ENCODE assay signal across 10 mouse cellular contexts in the genomic region with DNA sequence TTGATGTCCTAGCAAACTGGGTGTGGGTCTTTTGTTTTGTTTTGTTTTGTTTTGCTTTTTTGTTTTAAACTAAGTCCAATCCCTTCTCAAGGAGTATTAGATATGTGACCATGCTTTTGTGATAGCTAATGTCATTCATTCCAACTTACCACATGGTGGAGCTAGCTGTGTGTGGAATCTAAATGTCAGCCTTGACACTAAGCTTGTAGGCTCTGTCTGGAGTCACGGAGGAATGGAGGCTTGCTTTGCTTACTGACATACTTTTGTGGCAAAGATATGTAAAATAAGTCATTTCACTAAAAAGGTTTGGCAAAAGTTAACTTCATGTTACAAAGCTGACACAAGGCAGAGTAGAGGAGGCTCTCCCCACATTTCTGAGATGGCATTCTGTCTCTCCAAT. TPM values are rescaled to one million over a fixed set of nuclear protein-coding genes. Genes with fewer than 3 reads are reported as not detected.
A peak's percentile ranks its signal among the peaks of the same experiment; 100 is the strongest.
DNase-seq lines count a peak whose midpoint lies in the region; ATAC-seq and TF ChIP-seq lines count a peak whose summit lies in the region.
"Had no signal": no experiment of that assay in that cellular context is flagged by ENCODE, and none has a peak within 500 bp of the region (broad histone marks: within the 10 kb centered on the region; RNA-seq: fewer than 3 reads in every experiment).

No protein-coding gene starts in this region.

- TF ChIP-seq EP300 in heart, adult 2 months (IDR thresholded peaks at IDR 0.05; ENCODE audit: insufficient read depth, low read depth, low read length), result no peak
- no peak for TF ChIP-seq EP300 in liver, postnatal 0 days (IDR thresholded peaks at IDR 0.05; ENCODE audit: low read depth)

- no peak for TF ChIP-seq POLR2A in heart, adult 2 months (IDR thresholded peaks at IDR 0.05; ENCODE audit: insufficient read depth, low read depth, low read length)

- TF ChIP-seq CTCF in heart, adult 2 months (IDR thresholded peaks at IDR 0.05), result peak; percentile 62
- TF ChIP-seq CTCF in liver, postnatal 0 days (IDR thresholded peaks at IDR 0.05; ENCODE audit: low read depth), result peak; percentile 63
- TF ChIP-seq CTCF in midbrain, postnatal 0 days (IDR thresholded peaks at IDR 0.05), result peak; percentile 94

- 5% methylated on average over 1 of the region's 1 CpGs for WGBS in heart, adult 2 months
- WGBS in liver, postnatal 0 days (ENCODE audit: insufficient replicate concordance), result 19% methylated on average over 1 of the region's 1 CpGs
- WGBS in liver, embryonic 12.5 days (ENCODE audit: insufficient replicate concordance), result 18% methylated on average over 1 of the region's 1 CpGs
- 2% methylated on average over 1 of the region's 1 CpGs for WGBS in midbrain, postnatal 0 days
- 4% methylated on average over 1 of the region's 1 CpGs for WGBS in heart, embryonic 12.5 days

- no peak overlapping the region for H3K4me3 ChIP-seq in heart, adult 2 months
- H3K4me3 ChIP-seq in liver, postnatal 0 days (ENCODE audit: low read depth, low read length), result no peak overlapping the region
- H3K4me3 ChIP-seq in liver, embryonic 12.5 days, result no peak overlapping the region
- no peak overlapping the region for H3K4me3 ChIP-seq in midbrain, postnatal 0 days (ENCODE audit: low read depth, low read length)
- no peak overlapping the region for H3K4me3 ChIP-seq in heart, embryonic 12.5 days
- H3K4me3 ChIP-seq: embryonic facial prominence, embryonic 15.5 days; lung, embryonic 15.5 days had no signal

- H3K27ac ChIP-seq in heart, adult 2 months, result no peak overlapping the region
- no peak overlapping the region for H3K27ac ChIP-seq in liver, postnatal 0 days (ENCODE audit: low read depth)
- no peak overlapping the region for H3K27ac ChIP-seq in liver, embryonic 12.5 days
- H3K27ac ChIP-seq in midbrain, postnatal 0 days (ENCODE audit: low read depth, low read length), result no peak overlapping the region
- H3K27ac ChIP-seq in heart, embryonic 12.5 days (ENCODE audit: poor library complexity, severe bottlenecking), result no peak overlapping the region
- H3K27ac ChIP-seq: embryonic facial prominence, embryonic 15.5 days; lung, embryonic 15.5 days had no signal

- no peaks in the 10 kb centered on the region for H3K4me1 ChIP-seq in heart, adult 2 months (ENCODE audit: control insufficient read depth, insufficient read depth, low read length)
- H3K4me1 ChIP-seq in liver, postnatal 0 days (ENCODE audit: insufficient read depth), result no peaks in the 10 kb centered on the region
- peaks cover 3% of the 10 kb centered on the region; the same call in 1 of the 2 replicates for H3K4me1 ChIP-seq in liver, embryonic 12.5 days
- no peaks in the 10 kb centered on the region for H3K4me1 ChIP-seq in midbrain, postnatal 0 days (ENCODE audit: insufficient read depth, low read length)
- H3K4me1 ChIP-seq in heart, embryonic 12.5 days (replicated peaks), result no peaks in the 10 kb centered on the region
- H3K4me1 ChIP-seq: lung, embryonic 15.5 days had no signal

- H3K36me3 ChIP-seq in heart, adult 2 months (ENCODE audit: control insufficient read depth, insufficient read depth, low read length), result no peaks in the 10 kb centered on the region
- H3K36me3 ChIP-seq in liver, postnatal 0 days (replicated peaks; ENCODE audit: insufficient read depth, low read length), result no peaks in the 10 kb centered on the region
- no peaks in the 10 kb centered on the region for H3K36me3 ChIP-seq in liver, embryonic 12.5 days
- no peaks in the 10 kb centered on the region for H3K36me3 ChIP-seq in midbrain, postnatal 0 days (ENCODE audit: insufficient read depth, low read length)
- no peaks in the 10 kb centered on the region for H3K36me3 ChIP-seq in heart, embryonic 12.5 days
- H3K36me3 ChIP-seq: embryonic facial prominence, embryonic 15.5 days; lung, embryonic 15.5 days had no signal

- no peak for ATAC-seq in liver, postnatal 0 days
- ATAC-seq in liver, embryonic 12.5 days, result no peak
- ATAC-seq in midbrain, postnatal 0 days (ENCODE audit: low FRiP score), result peak; percentile 49; the same call in 1 of the 2 replicates
- ATAC-seq in heart, embryonic 12.5 days (ENCODE audit: insufficient number of reproducible peaks, low FRiP score), result no peak

- H3K4me2 ChIP-seq in liver, postnatal 0 days (ENCODE audit: low read depth, low read length), result no peak overlapping the region
- no peak overlapping the region for H3K4me2 ChIP-seq in liver, embryonic 12.5 days
- no peak overlapping the region for H3K4me2 ChIP-seq in midbrain, postnatal 0 days (ENCODE audit: low read depth, low read length, poor library complexity, severe bottlenecking)
- H3K4me2 ChIP-seq in heart, embryonic 12.5 days, result no peak overlapping the region
- H3K4me2 ChIP-seq: embryonic facial prominence, embryonic 15.5 days; lung, embryonic 15.5 days had no signal

- intact Hi-C loops in heart, adult 2 months (cut with DNase I), result loop anchor here (10.0 kb wide), 2 partner anchors 691 to 721 kb away; partner anchors contain the start of gene Aox3
- intact Hi-C loops in heart, postnatal 25 days (cut with DNase I), result loop anchor here (10.0 kb wide), 1 partner anchor 871 kb away; no protein-coding TSS in a partner anchor

- no peak for DNase-seq in heart, adult 2 months
- DNase-seq in heart, postnatal 25 days (ENCODE audit: low spot score), result no peak
- no peak for DNase-seq in liver, postnatal 0 days
- peak; percentile 84 for DNase-seq in brain, adult 2 months (ENCODE audit: low read depth, low spot score)
- DNase-seq in midbrain, postnatal 0 days (ENCODE audit: low spot score), result peak; percentile 88
- no peak for DNase-seq in cerebellum, postnatal 36 days

- no peaks in the 10 kb centered on the region for H3K9me3 ChIP-seq in liver, postnatal 0 days (ENCODE audit: low read length)
- no peaks in the 10 kb centered on the region for H3K9me3 ChIP-seq in liver, embryonic 12.5 days (replicated peaks)
- H3K9me3 ChIP-seq in midbrain, postnatal 0 days (ENCODE audit: low read length), result no peaks in the 10 kb centered on the region
- H3K9me3 ChIP-seq in heart, embryonic 12.5 days (replicated peaks), result no peaks in the 10 kb centered on the region
- H3K9me3 ChIP-seq: embryonic facial prominence, embryonic 15.5 days; lung, embryonic 15.5 days had no signal

- no peak overlapping the region for H3K9ac ChIP-seq in heart, adult 2 months (ENCODE audit: low read depth, low read length)
- no peak overlapping the region for H3K9ac ChIP-seq in liver, postnatal 0 days (replicated peaks)
- H3K9ac ChIP-seq in liver, embryonic 12.5 days, result no peak overlapping the region
- no peak overlapping the region for H3K9ac ChIP-seq in midbrain, postnatal 0 days (replicated peaks; ENCODE audit: low read length, poor library complexity, severe bottlenecking)
- no peak overlapping the region for H3K9ac ChIP-seq in heart, embryonic 12.5 days
- H3K9ac ChIP-seq: embryonic facial prominence, embryonic 15.5 days; lung, embryonic 15.5 days had no signal

- H3K79me2 ChIP-seq in heart, adult 2 months (replicated peaks; ENCODE audit: control insufficient read depth, insufficient read depth, low read length), result no peaks in the 10 kb centered on the region

- no peaks in the 10 kb centered on the region for H3K27me3 ChIP-seq in heart, adult 2 months (ENCODE audit: control insufficient read depth, insufficient read depth, low read length)
- H3K27me3 ChIP-seq in liver, postnatal 0 days (ENCODE audit: insufficient read depth, low read length), result no peaks in the 10 kb centered on the region
- H3K27me3 ChIP-seq in liver, embryonic 12.5 days (replicated peaks), result no peaks in the 10 kb centered on the region
- no peaks in the 10 kb centered on the region for H3K27me3 ChIP-seq in midbrain, postnatal 0 days (ENCODE audit: insufficient read depth, low read length)
- no peaks in the 10 kb centered on the region for H3K27me3 ChIP-seq in heart, embryonic 12.5 days (replicated peaks)
- H3K27me3 ChIP-seq: embryonic facial prominence, embryonic 15.5 days; lung, embryonic 15.5 days had no signal

RNA-seq across cellular contexts. Expression of gene Tyw5, which starts 16.8 kb away (rescaled TPM):
- 1 to 10 TPM; 5.7 to 5.9 TPM for total RNA-seq in heart, adult 2 months (2021)
- polyA plus RNA-seq in heart, adult 2 months (2012; rRNA removed), result 2.7 and 7.4 TPM in 2 replicates
- total RNA-seq in heart, postnatal 25 days (2021), result 1 to 10 TPM; 5.4 to 5.5 TPM
- 11.6 and 13.9 TPM in 2 replicates for polyA plus RNA-seq in liver, postnatal 0 days (2015; fragmentation: Nextera tagmentation; extraction: Ambion mirVana)
- polyA plus RNA-seq in liver, embryonic 12.5 days (2016; fragmentation: Nextera tagmentation; extraction: Ambion mirVana), result 19.1 and 21.3 TPM in 2 replicates
- total RNA-seq in midbrain, postnatal 0 days (2014; rRNA removed), result 17.9 and 27.3 TPM in 2 replicates
- polyA plus RNA-seq in midbrain, postnatal 0 days (2015; fragmentation: Nextera tagmentation; extraction: Ambion mirVana), result 30.4 TPM in 2 replicates
- 20.4 and 21.9 TPM in 2 replicates for polyA plus RNA-seq in heart, embryonic 12.5 days (2016; fragmentation: Nextera tagmentation; extraction: Ambion mirVana)

RNA-seq across cellular contexts. Expression of gene Maip1, which starts 17.6 kb away (rescaled TPM):
- 10 to 100 TPM; 10.4 to 11.2 TPM for total RNA-seq in heart, adult 2 months (2021)
- polyA plus RNA-seq in heart, adult 2 months (2012; rRNA removed), result 6.4 and 6.9 TPM in 2 replicates
- 10 to 100 TPM; 10.8 to 10.9 TPM for total RNA-seq in heart, postnatal 25 days (2021)
- 8.2 and 9.3 TPM in 2 replicates for polyA plus RNA-seq in liver, postnatal 0 days (2015; fragmentation: Nextera tagmentation; extraction: Ambion mirVana)
- polyA plus RNA-seq in liver, embryonic 12.5 days (2016; fragmentation: Nextera tagmentation; extraction: Ambion mirVana), result 11.9 and 13.2 TPM in 2 replicates
- total RNA-seq in midbrain, postnatal 0 days (2014; rRNA removed), result 9.0 and 15.6 TPM in 2 replicates
- 18.3 and 20.8 TPM in 2 replicates for polyA plus RNA-seq in midbrain, postnatal 0 days (2015; fragmentation: Nextera tagmentation; extraction: Ambion mirVana)
- 16.3 and 17.4 TPM in 2 replicates for polyA plus RNA-seq in heart, embryonic 12.5 days (2016; fragmentation: Nextera tagmentation; extraction: Ambion mirVana)

RNA-seq across cellular contexts. Expression of gene 1700066M21Rik, which starts 46.3 kb away (rescaled TPM):
- total RNA-seq in heart, adult 2 months (2021), result 1 to 10 TPM; 1.9 to 2.0 TPM
- polyA plus RNA-seq in heart, adult 2 months (2012; rRNA removed), result 1.3 and 1.6 TPM in 2 replicates
- total RNA-seq in heart, postnatal 25 days (2021), result 1 to 10 TPM; 2.0 to 2.6 TPM
- 6.2 and 6.8 TPM in 2 replicates for polyA plus RNA-seq in liver, postnatal 0 days (2015; fragmentation: Nextera tagmentation; extraction: Ambion mirVana)
- polyA plus RNA-seq in liver, embryonic 12.5 days (2016; fragmentation: Nextera tagmentation; extraction: Ambion mirVana), result 11.2 TPM in 2 replicates
- 21.4 and 23.8 TPM in 2 replicates for total RNA-seq in midbrain, postnatal 0 days (2014; rRNA removed)
- 21.3 and 23.3 TPM in 2 replicates for polyA plus RNA-seq in midbrain, postnatal 0 days (2015; fragmentation: Nextera tagmentation; extraction: Ambion mirVana)
- polyA plus RNA-seq in heart, embryonic 12.5 days (2016; fragmentation: Nextera tagmentation; extraction: Ambion mirVana), result 10.5 and 10.8 TPM in 2 replicates

Comparison
In these comparisons a context has a peak if more than half of its experiments do, and no peak if none do; other contexts are left out.
1. DNase-seq: peak in brain, adult 2 months (single experiment) and midbrain, postnatal 0 days (single experiment); none in heart, adult 2 months (0 of 2), heart, postnatal 25 days (single experiment), liver, postnatal 0 days (single experiment) and cerebellum, postnatal 36 days (0 of 2).
2. Peak in every context shown above with its lines, with median percentiles within 50 percentile points of each other: CTCF ChIP-seq.